Mouse (Mus musculus) heart, adult 2 months (tissue): Measurements from ENCODE around the gene Cacna1c. TPM values are rescaled to one million over a fixed set of nuclear protein-coding genes. Genes with fewer than 3 reads are reported as not detected.

Source experiments
- DNase-seq, 2 experiments: peaks; one replicate each; pipeline ENCODE4 v3.0.0; 2021
- H3K27ac ChIP-seq: fragments of 200-600 bp; 2 replicates; pipeline ENCODE4 v1.8.1; 2022
- H3K27me3 ChIP-seq: fragments of 200-500 bp; 2 replicates; pipeline ENCODE4 v1.6.1; 2012; ENCODE audit warnings: mild to moderate bottlenecking, low read length, inconsistent platforms, mixed read lengths; ENCODE audit not compliant: control insufficient read depth, insufficient read depth
- H3K36me3 ChIP-seq: fragments of 200-500 bp; 2 replicates; pipeline ENCODE4 v1.6.1; 2012; ENCODE audit warnings: low read length, inconsistent platforms; ENCODE audit not compliant: control insufficient read depth, insufficient read depth
- H3K4me1 ChIP-seq: fragments of 200-500 bp; 2 replicates; pipeline ENCODE4 v1.6.1; 2011; ENCODE audit warnings: low read length; ENCODE audit not compliant: control insufficient read depth, insufficient read depth
- H3K4me3 ChIP-seq: fragments of 200-600 bp; 2 replicates; pipeline ENCODE4 v1.8.1; 2022
- H3K79me2 ChIP-seq: fragments of 200-500 bp; replicated peaks from 2 replicates; pipeline ENCODE4 v1.6.1; 2012; ENCODE audit warnings: mild to moderate bottlenecking, inconsistent platforms, low read length, moderate library complexity, mixed read lengths; ENCODE audit not compliant: control insufficient read depth, insufficient read depth
- H3K9ac ChIP-seq: fragments of 200-500 bp; 2 replicates; pipeline ENCODE4 v1.6.1; 2012; ENCODE audit warnings: low read depth, mild to moderate bottlenecking, control low read depth, inconsistent platforms, low read length, mixed read lengths
- CTCF ChIP-seq: fragments of 200-600 bp; IDR thresholded peaks from 2 replicates; pipeline ENCODE4 v1.8.1; 2022; ENCODE audit warnings: antibody characterized with exemption, mild to moderate bottlenecking, moderate library complexity
- EP300 ChIP-seq: fragments of 200-500 bp; IDR thresholded peaks from 2 replicates; pipeline ENCODE4 v1.6.1; 2011; ENCODE audit warnings: low read depth, low read length, control low read depth; ENCODE audit not compliant: insufficient read depth
- POLR2A ChIP-seq: fragments of 200-500 bp; IDR thresholded peaks from 2 replicates; pipeline ENCODE4 v1.6.1; 2011; ENCODE audit warnings: mild to moderate bottlenecking, low read depth, low read length, control low read depth; ENCODE audit not compliant: insufficient read depth
- WGBS: fragments of 180-500 bp; shearing (Covaris S2); methylation state at CpG from one replicate; pipeline ENCODE4 v1.1.7; 2018; 5-methylcytosine and 5-hydroxymethylcytosine counted together
- intact Hi-C: fragments of 180-260 bp; cut with DNase I; formaldehyde crosslinking; loops from one replicate; pipeline ENCODE4 v1.15.1; 2025
- polyA plus RNA-seq: library from polyadenylated mRNA; depleted of rRNA; stranded (reverse); fragments of >200 nt; gene quantifications from 2 replicates; pipeline ENCODE4 v1.2.3, GENCODE M21; 2012
- total RNA-seq, 2 experiments: library from RNA; stranded (reverse); gene quantifications; 2 replicates each; pipeline ENCODE4 v1.2.3; 2021

The Cacna1c gene
- total and polyA plus RNA-seq, 3 experiments, result 56.8 to 228 (median 194) TPM

DNA sequence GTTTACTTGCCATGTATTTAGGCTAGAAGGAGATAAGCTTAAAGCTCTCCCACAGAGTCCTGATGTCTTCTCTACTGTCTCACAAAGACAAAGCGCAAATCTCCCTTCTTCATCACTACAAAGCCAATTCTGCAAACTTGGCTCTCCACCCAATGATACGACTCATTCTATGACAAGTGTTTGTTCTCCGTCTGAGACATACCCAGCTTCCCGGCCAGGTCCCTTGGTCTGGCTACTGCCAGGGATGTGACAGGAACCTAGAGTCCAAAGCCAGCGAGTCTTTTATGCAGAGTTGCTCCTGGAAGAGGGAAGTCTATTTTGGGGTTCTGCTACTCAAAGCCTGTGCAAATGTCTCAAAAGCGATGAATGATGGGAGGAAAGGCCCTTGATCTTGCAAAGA, 160.9 kb downstream of the Cacna1c start:
- no peaks in the 10 kb centered on the region for H3K79me2 ChIP-seq
- H3K27ac ChIP-seq, result no peak overlapping the region
- H3K36me3 ChIP-seq, result no peaks in the 10 kb centered on the region
- no peak overlapping the region for H3K9ac ChIP-seq
- DNase-seq, result no peak
- 56% methylated on average over 6 of the region's 6 CpGs for WGBS
- H3K4me3 ChIP-seq, result no peak overlapping the region
- no peak for TF ChIP-seq EP300
- TF ChIP-seq CTCF, result no peak
- TF ChIP-seq POLR2A, result no peak
- H3K27me3 ChIP-seq, result no peaks in the 10 kb centered on the region
- H3K4me1 ChIP-seq, result peaks cover 9% of the 10 kb centered on the region
- intact Hi-C loops, result no loop called here

DNA sequence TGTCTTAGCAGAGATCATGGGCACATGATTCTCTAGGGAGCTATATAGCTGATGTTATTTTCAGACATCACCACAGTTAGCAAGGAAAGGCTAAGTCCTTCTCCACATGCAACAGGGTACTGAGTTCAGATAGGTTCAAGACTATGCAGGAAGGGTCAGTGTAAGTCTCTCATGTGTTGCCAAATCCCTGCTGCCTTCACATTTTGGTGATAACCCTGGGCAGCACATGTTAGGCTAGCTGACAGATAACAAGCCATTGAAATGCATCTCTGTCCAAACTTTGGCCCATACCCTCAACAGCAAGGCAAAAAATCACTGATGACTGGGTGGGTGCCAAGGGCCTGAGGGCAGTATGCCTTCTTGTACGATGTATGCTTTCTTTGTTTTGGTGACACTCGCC, 161.3 kb downstream of the Cacna1c start:
- peaks cover 8% of the 10 kb centered on the region for H3K4me1 ChIP-seq
- H3K36me3 ChIP-seq, result peaks cover 2% of the 10 kb centered on the region; the same call in 1 of the 2 replicates
- DNase-seq, result no peak
- TF ChIP-seq POLR2A (no peak), CTCF (no peak), EP300 (no peak)
- intact Hi-C loops, result no loop called here
- H3K27me3 ChIP-seq, result no peaks in the 10 kb centered on the region
- H3K27ac ChIP-seq, result no peak overlapping the region
- H3K4me3 ChIP-seq, result no peak overlapping the region
- no peak overlapping the region for H3K9ac ChIP-seq
- WGBS, result 64% methylated on average over 2 of the region's 2 CpGs
- no peaks in the 10 kb centered on the region for H3K79me2 ChIP-seq

DNA sequence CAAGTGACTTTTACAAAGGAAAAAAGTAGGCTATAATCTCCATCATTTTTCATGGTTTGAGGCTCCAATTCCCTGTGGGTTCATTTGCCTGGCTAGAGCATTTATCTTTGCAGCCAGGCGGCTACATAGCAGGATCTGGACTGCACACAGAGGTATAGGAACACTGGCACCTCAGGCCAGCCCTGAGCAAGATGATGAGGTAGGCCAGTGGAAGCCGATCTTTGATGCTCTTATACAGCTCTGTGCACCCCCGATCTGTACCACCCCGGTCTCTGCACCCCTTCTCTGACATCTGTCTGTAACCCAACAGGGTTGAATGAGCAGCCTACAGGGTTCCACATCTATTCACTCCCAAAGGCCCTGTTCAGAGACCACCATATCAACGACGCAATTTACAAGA, 168.3 kb downstream of the Cacna1c start:
- intact Hi-C loops, result no loop called here
- TF ChIP-seq CTCF (no peak), EP300 (no peak), POLR2A (no peak)
- no peak overlapping the region for H3K27ac ChIP-seq
- H3K36me3 ChIP-seq, result peaks cover 13% of the 10 kb centered on the region; the same call in 1 of the 2 replicates
- no peaks in the 10 kb centered on the region for H3K27me3 ChIP-seq
- DNase-seq, result peak in 1 of 2 experiments; percentile 4
- H3K4me3 ChIP-seq, result no peak overlapping the region
- H3K79me2 ChIP-seq, result no peaks in the 10 kb centered on the region
- WGBS, result 81% methylated on average over 6 of the region's 6 CpGs
- H3K4me1 ChIP-seq, result peaks cover 9% of the 10 kb centered on the region
- no peak overlapping the region for H3K9ac ChIP-seq

DNA sequence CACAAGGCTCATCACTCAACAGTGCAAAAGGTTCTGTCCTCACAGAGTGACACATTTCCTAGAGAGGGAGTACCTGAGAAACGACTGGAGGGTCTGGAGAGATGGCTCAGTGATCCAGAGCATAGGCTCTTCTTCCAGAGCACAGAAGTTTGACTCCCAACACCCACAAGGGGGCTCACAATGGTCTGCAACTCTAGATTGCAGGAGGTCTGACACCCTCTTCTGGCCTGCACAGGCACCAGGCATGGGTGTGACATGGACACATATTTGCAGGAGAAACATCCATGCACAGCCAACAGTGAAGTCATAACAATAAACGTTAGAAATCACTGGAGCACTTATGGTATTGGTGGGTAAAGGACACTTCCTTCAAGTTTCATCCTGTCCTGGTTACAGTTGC, 173.4 kb downstream of the Cacna1c start:
- no peaks in the 10 kb centered on the region for H3K27me3 ChIP-seq
- intact Hi-C loops, result no loop called here
- H3K9ac ChIP-seq, result no peak overlapping the region
- no peaks in the 10 kb centered on the region for H3K79me2 ChIP-seq
- H3K4me3 ChIP-seq, result no peak overlapping the region
- peaks cover 8% of the 10 kb centered on the region for H3K36me3 ChIP-seq
- TF ChIP-seq POLR2A (no peak), EP300 (no peak), CTCF (no peak)
- H3K4me1 ChIP-seq, result peaks cover 19% of the 10 kb centered on the region
- H3K27ac ChIP-seq, result no peak overlapping the region
- 36% methylated on average over 2 of the region's 2 CpGs for WGBS
- peak in 1 of 2 experiments; percentile 8 for DNase-seq

DNA sequence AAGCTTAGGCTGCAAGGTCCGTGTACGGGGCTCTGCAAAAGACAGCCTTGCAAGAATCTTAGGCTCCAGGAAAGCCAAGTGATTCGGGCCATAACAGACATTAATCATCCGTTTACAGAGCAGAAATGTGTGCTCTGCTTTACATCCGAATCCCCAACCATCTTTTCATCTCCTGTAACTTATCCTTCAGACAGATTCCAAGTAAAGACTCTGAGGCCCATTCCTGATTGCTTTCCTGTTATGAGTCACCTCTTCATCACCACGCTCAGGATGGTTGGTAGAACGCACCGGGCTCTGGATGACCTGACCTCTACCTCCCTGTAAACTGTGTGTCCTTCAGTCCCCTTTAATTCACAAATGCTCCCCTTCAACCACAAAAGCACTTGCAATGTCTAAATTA, 175.0 kb downstream of the Cacna1c start:
- Histone ChIP-seq H3K27ac (no peak overlapping the region), H3K27me3 (no peaks in the 10 kb centered on the region), H3K36me3 (peaks cover 8% of the 10 kb centered on the region), H3K9ac (no peak overlapping the region), H3K4me3 (no peak overlapping the region), H3K79me2 (peaks cover 2% of the 10 kb centered on the region; the same call in 1 of the 2 replicates), H3K4me1 (peaks cover 16% of the 10 kb centered on the region)
- DNase-seq, result no peak
- no peak for TF ChIP-seq POLR2A
- no peak for TF ChIP-seq EP300
- no peak for TF ChIP-seq CTCF
- intact Hi-C loops, result no loop called here
- WGBS, result 66% methylated on average over 8 of the region's 8 CpGs

DNA sequence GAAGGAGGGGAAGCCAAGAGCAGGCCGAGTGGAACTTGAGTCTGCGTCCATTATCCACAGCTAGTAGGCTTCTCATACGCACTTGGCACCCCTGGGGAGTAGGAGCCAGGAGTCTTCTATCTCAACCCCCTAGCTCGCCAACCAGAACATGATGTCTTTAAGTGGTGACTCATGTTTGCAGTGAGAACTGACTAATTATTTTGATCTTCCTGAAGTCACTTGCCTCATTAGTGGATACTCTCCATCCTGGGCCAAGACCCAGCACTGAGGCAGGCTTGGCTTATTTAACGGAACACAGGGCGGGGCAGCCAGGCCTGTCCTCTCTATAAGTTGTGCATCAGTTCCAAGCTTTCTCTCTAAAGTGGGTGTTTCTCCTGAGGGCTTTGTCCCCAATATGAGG, 177.3 kb downstream of the Cacna1c start:
- Histone ChIP-seq H3K27me3 (no peaks in the 10 kb centered on the region), H3K9ac (no peak overlapping the region), H3K27ac (peak overlapping the region; percentile 30; the same call in 1 of the 2 replicates), H3K4me3 (no peak overlapping the region), H3K36me3 (no peaks in the 10 kb centered on the region; the same call in none of the 2 replicates), H3K4me1 (peaks cover 16% of the 10 kb centered on the region), H3K79me2 (peaks cover 2% of the 10 kb centered on the region; the same call in 1 of the 2 replicates)
- DNase-seq, result peak in 1 of 2 experiments; percentile 66
- no peak for TF ChIP-seq CTCF
- no peak for TF ChIP-seq EP300
- no peak for TF ChIP-seq POLR2A
- WGBS, result 49% methylated on average over 6 of the region's 6 CpGs
- intact Hi-C loops, result no loop called here
